ENCODE assay signal across 8 mouse cellular contexts in genomic region chr9:65460732-65461442, GRCm38 (mm10). TPM values are rescaled to one million over a fixed set of nuclear protein-coding genes. Genes with fewer than 3 reads are reported as not detected.
DNase-seq lines count a peak whose midpoint lies in the region; ATAC-seq lines count a peak whose summit lies in the region.

Gene Spg21, plus strand, starts transcription at chr9:65460947.

- H3K4me3 ChIP-seq in hindbrain, embryonic 16.5 days (ENCODE audit: low read length), result peak within 1 kb of the TSS; percentile 97
- H3K4me3 ChIP-seq in macrophage (ENCODE audit: inconsistent target), result peak within 1 kb of the TSS; percentile 82

- peaks cover 49% of the 10 kb centered on the region for H3K79me2 ChIP-seq in macrophage (ENCODE audit: inconsistent target)

- H3K9ac ChIP-seq in hindbrain, embryonic 16.5 days (ENCODE audit: low read depth, low read length), result peak within 1 kb of the TSS; percentile 95

- peak; percentile 93 for DNase-seq in T-cell, adult 2 months (ENCODE audit: low spot score)
- peak; percentile 95 for DNase-seq in cerebellum, postnatal 36 days
- DNase-seq in gastrocnemius, adult 18-20 months (ENCODE audit: low spot score), result peak; percentile 96
- peak; percentile 96 for DNase-seq in left cerebral cortex, adult 18-20 months (ENCODE audit: low spot score in 2 of 2)
- DNase-seq in right cerebral cortex, adult 18-20 months, result peak; percentile 96
- peak; percentile 92 for DNase-seq in urinary bladder, postnatal 10 days (ENCODE audit: low spot score)

- peak within 1 kb of the TSS; percentile 94 for H3K27ac ChIP-seq in hindbrain, embryonic 16.5 days (ENCODE audit: low read depth, low read length)
- peak within 1 kb of the TSS; percentile 83 for H3K27ac ChIP-seq in macrophage

- peak; percentile 97 for ATAC-seq in hindbrain, embryonic 16.5 days

- H3K36me3 ChIP-seq in hindbrain, embryonic 16.5 days (ENCODE audit: control insufficient read depth, insufficient read depth, low read length), result peaks cover 7% of the 10 kb centered on the region
- peaks cover 9% of the 10 kb centered on the region for H3K36me3 ChIP-seq in macrophage (ENCODE audit: inconsistent target)

- no peaks in the 10 kb centered on the region for H3K27me3 ChIP-seq in hindbrain, embryonic 16.5 days (replicated peaks; ENCODE audit: control insufficient read depth, insufficient read depth, low read length)

- H3K4me2 ChIP-seq in hindbrain, embryonic 16.5 days (ENCODE audit: low read length), result peak within 1 kb of the TSS; percentile 85

- no peaks in the 10 kb centered on the region for H3K9me3 ChIP-seq in hindbrain, embryonic 16.5 days (ENCODE audit: control insufficient read depth, low read length)

- under 1% methylated on average over 53 of the region's 53 CpGs for WGBS in hindbrain, embryonic 16.5 days
- under 1% methylated on average over 53 of the region's 53 CpGs for WGBS in macrophage (ENCODE audit: missing documents)

- peaks cover 18% of the 10 kb centered on the region for H3K4me1 ChIP-seq in hindbrain, embryonic 16.5 days (ENCODE audit: control insufficient read depth, insufficient read depth, low read depth, low read length)

RNA-seq across cellular contexts. Expression of gene Spg21, which starts in this region (rescaled TPM):
- 1 to 10 TPM; 5.5 to 9.1 TPM for total RNA-seq in gastrocnemius, adult 18-20 months (2021)
- polyA plus RNA-seq in hindbrain, embryonic 16.5 days (2015; fragmentation: Nextera tagmentation; extraction: Ambion mirVana), result 107 TPM in 2 replicates
- total RNA-seq in left cerebral cortex, adult 18-20 months (2021), result 10 to 100 TPM; 27.6 to 34.9 TPM
- total RNA-seq in macrophage (2018; cell fraction: chromatin; rRNA removed), result 10 to 100 TPM; 22.0 to 73.7 (median 38.7) TPM
- total RNA-seq in macrophage (2018; cell fraction: cytosol; rRNA removed), result 100 to 1,000 TPM in 6 of 26 experiments, 10 to 100 TPM in 20; 67.5 to 111 (median 85.0) TPM
- 10 to 100 TPM; 28.6 to 84.3 (median 40.6) TPM for total RNA-seq in macrophage (2018; cell fraction: nucleus; rRNA removed)
- polyA plus RNA-seq in macrophage (2018), result 71.6 to 105 TPM (median 71.6 TPM) in 3 replicates

Comparison
In these comparisons a context has a peak if more than half of its experiments do, and no peak if none do; other contexts are left out.
1. Peak in every context shown above with its lines: DNase-seq, ATAC-seq, H3K4me3 ChIP-seq and H3K27ac ChIP-seq.